Mouse (Mus musculus) forebrain, embryonic 14.5 days (tissue): ENCODE data around the gene Dnm2. TPM values are rescaled to one million over a fixed set of nuclear protein-coding genes. Genes with fewer than 3 reads are reported as not detected.
"Not testable (repeated sequence)": the region's sequence is repeated elsewhere in the genome, so short reads cannot be mapped to it uniquely, and the experiment has no call there.

Experiments
- ATAC-seq: fragments of 200-750 bp; cut with Nextera tagmentation; 2 replicates; pipeline ENCODE4 v1.8.0; 2017; ENCODE audit warnings: mild to moderate bottlenecking, moderate library complexity
- DNase-seq: peaks from one replicate; pipeline ENCODE4 v3.0.0-alpha.2; 2015; ENCODE audit warnings: low spot score
- H3K27ac ChIP-seq: fragments of 300-500 bp; sonication (generic); 2 replicates; pipeline ENCODE4 v1.5.1; 2014; ENCODE audit warnings: low read depth, mild to moderate bottlenecking, control low read depth, low read length, moderate library complexity
- H3K27me3 ChIP-seq: fragments of 300-500 bp; sonication (generic); replicated peaks from 2 replicates; pipeline ENCODE4 v1.6.1; 2014; ENCODE audit warnings: low read length, control low read depth, mixed read lengths; ENCODE audit not compliant: control insufficient read depth, insufficient read depth
- H3K36me3 ChIP-seq: fragments of 300-500 bp; sonication (generic); 2 replicates; pipeline ENCODE4 v1.6.1; 2014; ENCODE audit warnings: low read length, control low read depth; ENCODE audit not compliant: control insufficient read depth, insufficient read depth
- H3K4me1 ChIP-seq: fragments of 300-500 bp; sonication (generic); 2 replicates; pipeline ENCODE4 v1.6.1; 2014; ENCODE audit warnings: antibody characterized with exemption, low read length, control low read depth; ENCODE audit not compliant: control insufficient read depth, insufficient read depth
- H3K4me2 ChIP-seq: fragments of 300-500 bp; sonication (generic); 2 replicates; pipeline ENCODE4 v1.6.1; 2014; ENCODE audit warnings: mild to moderate bottlenecking, control low read depth, low read length
- H3K4me3 ChIP-seq: fragments of 300-500 bp; sonication (generic); 2 replicates; pipeline ENCODE4 v1.5.1; 2014; ENCODE audit warnings: low read depth, low read length, control low read depth
- H3K9ac ChIP-seq: fragments of 300-500 bp; sonication (generic); 2 replicates; pipeline ENCODE4 v1.6.1; 2014; ENCODE audit warnings: mild to moderate bottlenecking, low read length, control low read depth, moderate library complexity
- H3K9me3 ChIP-seq: fragments of 300-500 bp; sonication (generic); replicated peaks from 2 replicates; pipeline ENCODE4 v1.6.1; 2016; ENCODE audit warnings: low read length, control low read depth, mixed read lengths; ENCODE audit not compliant: control insufficient read depth
- WGBS: fragments of 180-500 bp; shearing (Covaris S2); extraction: QIAGEN DNeasy Blood & Tissue Kit; methylation state at CpG from one replicate; pipeline ENCODE4 v1.1.7; 2014; 5-methylcytosine and 5-hydroxymethylcytosine counted together
- polyA plus RNA-seq: library from polyadenylated mRNA; unstranded; fragments of >200 nt; fragmentation: Nextera tagmentation; extraction: Ambion mirVana; gene quantifications from 2 replicates; pipeline ENCODE4 v1.2.1, GENCODE M21; 2014

Gene Dnm2
- polyA plus RNA-seq, 1 experiment from 2014 or later = 54.2 TPM

DNA sequence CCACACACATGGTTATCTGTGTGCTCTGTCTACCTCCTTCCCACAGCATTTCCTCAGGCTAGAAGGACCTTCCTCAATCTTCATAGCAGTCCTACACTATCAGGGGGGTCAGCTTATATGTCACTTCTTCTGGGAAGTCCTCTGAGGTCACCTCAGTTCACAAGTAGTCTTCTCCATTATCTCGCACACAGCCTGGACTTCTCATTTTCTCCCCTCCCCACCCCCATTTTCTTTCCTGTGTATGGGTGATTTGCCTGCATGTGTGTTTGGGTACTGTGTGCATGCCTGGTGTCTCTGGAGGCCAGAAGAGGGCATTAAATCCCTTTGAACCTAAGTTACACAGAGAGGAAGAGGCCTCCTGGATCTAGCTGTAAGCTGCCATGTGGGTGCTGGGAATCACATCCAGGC is 103.2 kb downstream of the Dnm2 start:
- no peaks in the 10 kb centered on the region for H3K36me3 ChIP-seq
- DNase-seq (no peak), ATAC-seq (no peak)
- H3K27ac ChIP-seq = no peak overlapping the region
- no peak overlapping the region for H3K4me3 ChIP-seq
- H3K9me3 ChIP-seq = no peaks in the 10 kb centered on the region
- no peak overlapping the region for H3K9ac ChIP-seq
- H3K27me3 ChIP-seq = no peaks in the 10 kb centered on the region
- no peak overlapping the region for H3K4me2 ChIP-seq
- 67% methylated on average over 1 of the region's 1 CpGs for WGBS
- H3K4me1 ChIP-seq = no peaks in the 10 kb centered on the region

DNA sequence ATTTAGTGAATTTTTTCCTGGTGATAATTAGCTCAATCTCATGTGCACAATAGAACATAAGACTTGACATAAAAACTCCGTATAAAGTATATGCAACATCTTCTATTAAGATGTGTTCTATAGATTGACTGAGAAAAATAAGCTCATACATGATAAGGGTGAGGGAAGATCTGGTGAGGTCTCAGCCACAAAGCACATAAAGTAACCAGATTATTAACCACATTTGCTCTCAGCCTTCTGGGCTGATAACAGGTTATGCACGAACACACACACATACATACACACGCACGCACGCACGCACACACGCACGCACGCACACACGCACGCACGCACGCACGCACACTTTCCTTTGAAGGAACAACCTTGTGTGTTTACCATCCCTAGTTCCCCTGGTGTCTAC is 111.8 kb downstream of the Dnm2 start:
- H3K4me1 ChIP-seq = no peaks in the 10 kb centered on the region
- no peak overlapping the region for H3K27ac ChIP-seq
- ATAC-seq (no peak), DNase-seq (no peak)
- no peak overlapping the region for H3K4me2 ChIP-seq
- H3K9ac ChIP-seq = no peak overlapping the region
- no peaks in the 10 kb centered on the region for H3K9me3 ChIP-seq
- H3K27me3 ChIP-seq = no peaks in the 10 kb centered on the region
- H3K36me3 ChIP-seq = no peaks in the 10 kb centered on the region
- no peak overlapping the region for H3K4me3 ChIP-seq
- 95% methylated on average over 14 of the region's 14 CpGs for WGBS

DNA sequence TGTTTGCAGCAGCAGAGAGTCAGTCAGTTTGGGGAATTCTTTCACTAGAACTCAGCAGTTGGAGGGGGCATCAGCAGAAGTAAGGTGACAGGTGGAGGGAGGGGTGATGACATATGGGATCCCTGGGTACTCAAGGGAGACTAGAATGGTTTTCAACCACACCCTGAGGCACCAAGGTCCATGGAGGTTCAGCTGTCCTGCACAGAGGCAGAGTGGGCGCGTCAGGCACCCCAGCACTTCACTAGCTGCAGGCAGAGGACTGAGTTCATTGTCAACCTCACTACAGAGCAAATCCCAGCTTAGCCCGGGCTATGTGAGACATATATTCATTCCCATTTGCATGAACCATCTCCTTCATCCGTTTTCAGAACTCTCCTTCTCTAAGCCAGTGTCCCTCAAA is 112.3 kb downstream of the Dnm2 start:
- Histone ChIP-seq H3K9ac (no peak overlapping the region), H3K36me3 (no peaks in the 10 kb centered on the region), H3K27me3 (no peaks in the 10 kb centered on the region), H3K4me1 (no peaks in the 10 kb centered on the region), H3K9me3 (no peaks in the 10 kb centered on the region), H3K4me2 (no peak overlapping the region), H3K4me3 (no peak overlapping the region), H3K27ac (no peak overlapping the region)
- no peak for ATAC-seq
- no peak for DNase-seq
- 78% methylated on average over 4 of the region's 4 CpGs for WGBS

DNA sequence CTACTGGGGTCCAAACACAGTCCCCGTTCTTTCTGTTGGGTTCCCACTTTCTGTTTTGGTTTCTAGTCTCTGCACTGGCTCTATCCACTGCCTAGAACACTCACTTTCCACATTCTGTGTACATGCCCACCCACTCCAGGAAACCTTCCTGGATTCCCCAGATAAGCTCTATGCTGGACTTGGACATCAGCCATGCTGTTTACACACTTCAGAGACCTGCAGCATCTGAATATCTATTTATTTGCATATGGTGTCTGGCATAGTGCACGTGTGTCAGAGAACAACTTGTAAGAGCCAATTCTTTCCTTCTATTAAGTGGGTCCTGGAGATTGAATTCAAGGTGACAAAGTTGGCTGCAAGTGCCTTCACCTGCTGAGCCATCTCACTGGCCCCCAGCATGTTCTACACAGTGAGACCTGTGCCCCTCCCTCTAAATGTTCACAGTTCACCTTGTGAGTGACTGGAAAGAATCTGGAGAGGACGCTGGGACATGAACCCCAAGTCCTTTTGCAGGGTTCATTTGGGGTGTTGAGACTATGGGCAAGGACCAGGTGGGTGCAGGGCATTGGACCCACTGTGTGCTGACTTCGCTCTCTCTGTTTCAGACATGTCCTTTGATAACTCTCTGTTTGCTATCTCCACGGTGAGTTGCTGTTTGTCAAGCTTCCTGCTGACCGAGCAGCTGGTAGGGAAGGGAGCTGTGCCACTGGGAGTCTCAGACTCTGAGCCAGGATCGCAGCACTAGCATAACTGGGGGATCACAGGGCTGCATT is 115.5 kb downstream of the Dnm2 start:
- H3K4me3 ChIP-seq = no peak overlapping the region
- no peak overlapping the region for H3K9ac ChIP-seq
- DNase-seq = no peak
- no peak for ATAC-seq
- H3K9me3 ChIP-seq = no peaks in the 10 kb centered on the region
- H3K27ac ChIP-seq = no peak overlapping the region
- WGBS = 82% methylated on average over 7 of the region's 7 CpGs
- no peak overlapping the region for H3K4me2 ChIP-seq
- H3K36me3 ChIP-seq = no peaks in the 10 kb centered on the region
- H3K4me1 ChIP-seq = peaks cover 4% of the 10 kb centered on the region
- H3K27me3 ChIP-seq = no peaks in the 10 kb centered on the region

DNA sequence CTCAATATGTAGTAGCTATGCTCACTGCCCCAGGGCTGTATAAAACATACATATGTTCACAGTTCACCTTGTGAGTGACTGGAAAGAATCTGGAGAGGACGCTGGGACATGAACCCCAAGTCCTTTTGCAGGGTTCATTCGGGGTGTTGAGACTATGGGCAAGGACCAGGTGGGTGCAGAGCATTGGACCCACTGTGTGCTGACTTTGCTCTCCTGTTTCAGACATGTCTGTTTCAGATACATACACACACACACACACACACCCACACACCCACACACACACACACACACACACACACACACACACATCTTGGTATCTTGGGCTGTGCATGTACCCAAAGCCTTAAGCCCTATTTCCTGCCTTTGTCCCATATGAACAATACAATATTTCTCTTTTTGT is 117.3 kb downstream of the Dnm2 start:
- H3K9ac ChIP-seq, H3K27ac ChIP-seq, H3K4me3 ChIP-seq, H3K4me2 ChIP-seq, H3K4me1 ChIP-seq, H3K27me3 ChIP-seq, H3K9me3 ChIP-seq, H3K36me3 ChIP-seq, ATAC-seq, DNase-seq: not testable (repeated sequence)
- 82% methylated on average over 2 of the region's 2 CpGs for WGBS

DNA sequence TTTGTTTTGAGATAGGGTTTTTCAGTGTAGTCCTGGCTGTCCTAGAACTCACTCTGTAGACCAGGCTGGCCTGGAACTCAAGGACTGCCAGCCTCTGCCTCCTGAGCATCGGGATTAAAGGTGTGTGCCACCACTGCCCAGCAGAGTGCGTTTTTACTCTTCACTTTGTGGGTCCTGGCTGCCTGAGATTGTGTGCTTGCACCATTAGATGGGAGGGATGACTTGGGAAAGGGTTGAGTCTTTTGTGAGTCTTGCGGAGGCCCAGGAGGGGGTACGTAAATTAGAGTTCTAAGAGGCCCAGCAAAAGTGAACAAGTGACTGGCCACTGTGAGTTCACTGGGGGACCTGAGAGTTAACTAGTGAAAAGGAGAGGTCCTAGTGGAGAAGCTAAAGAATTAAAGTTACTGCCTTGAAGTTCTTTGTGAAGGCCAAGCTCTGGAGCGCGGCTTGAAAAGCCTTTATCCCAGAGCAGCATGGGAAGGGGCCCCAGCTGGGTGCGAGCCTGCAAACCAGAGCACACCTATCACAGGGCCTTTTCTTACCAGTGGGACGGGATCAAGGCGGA is 120.7 kb downstream of the Dnm2 start:
- H3K4me1 ChIP-seq = peaks cover 21% of the 10 kb centered on the region
- H3K4me2 ChIP-seq = peak overlapping the region; percentile 62
- peak overlapping the region; percentile 61 for H3K4me3 ChIP-seq
- no peaks in the 10 kb centered on the region for H3K27me3 ChIP-seq
- peak; percentile 47 for ATAC-seq
- H3K9ac ChIP-seq = peak overlapping the region; percentile 57
- H3K27ac ChIP-seq = peak overlapping the region; percentile 98
- H3K36me3 ChIP-seq = peaks cover 9% of the 10 kb centered on the region; the same call in 1 of the 2 replicates
- H3K9me3 ChIP-seq = no peaks in the 10 kb centered on the region
- no peak for DNase-seq
- WGBS = 2% methylated on average over 9 of the region's 9 CpGs

DNA sequence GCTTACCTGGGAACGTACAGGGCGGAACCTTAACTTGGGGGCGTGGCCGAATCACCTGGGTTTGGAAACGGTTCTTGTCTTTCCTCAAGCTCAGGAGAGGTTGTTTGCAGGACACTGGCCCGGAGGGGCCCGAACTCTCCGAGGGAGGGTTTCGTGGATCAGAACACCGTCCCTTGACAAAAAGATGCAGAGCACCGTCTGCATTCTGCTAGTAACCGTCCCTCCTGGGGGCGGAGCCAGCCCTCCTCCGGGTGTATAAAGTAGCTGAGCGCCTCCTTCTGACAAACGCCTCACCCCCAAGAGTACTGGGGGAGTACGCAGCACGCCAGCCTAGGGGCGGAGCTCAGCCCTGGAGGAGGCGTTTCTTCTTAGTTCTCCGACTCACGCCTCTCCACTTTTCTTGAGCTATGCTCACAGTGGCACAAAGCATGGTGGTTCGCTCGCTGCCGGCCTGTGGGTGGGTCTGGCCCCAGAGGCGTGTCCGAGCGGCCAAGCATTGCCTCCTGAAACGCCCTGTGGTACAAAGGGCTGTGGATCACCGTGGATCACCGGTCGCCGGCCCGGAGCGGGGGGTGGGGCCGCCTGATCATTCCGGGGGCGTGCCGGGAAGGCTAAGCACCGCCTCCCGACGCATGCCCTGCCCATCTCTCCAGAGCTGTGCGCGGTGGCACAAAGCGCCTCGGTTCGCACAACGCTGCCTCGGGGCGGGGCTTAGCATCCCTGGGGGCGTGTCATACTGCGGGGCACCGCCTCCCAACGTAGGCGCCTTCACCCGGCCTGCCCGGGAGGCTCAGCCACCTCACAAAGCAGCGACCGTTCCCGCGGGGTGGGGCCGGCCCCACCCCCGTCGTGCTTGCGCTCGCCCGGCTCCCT is 121.4 kb downstream of the Dnm2 start:
- peaks cover 21% of the 10 kb centered on the region for H3K4me1 ChIP-seq
- H3K9me3 ChIP-seq = no peaks in the 10 kb centered on the region
- WGBS = under 1% methylated on average over 55 of the region's 67 CpGs
- ATAC-seq (peak; percentile 95), DNase-seq (peak; percentile 99)
- peaks cover 14% of the 10 kb centered on the region for H3K36me3 ChIP-seq
- H3K27me3 ChIP-seq = no peaks in the 10 kb centered on the region
- H3K9ac ChIP-seq = peak overlapping the region; percentile 57
- peak overlapping the region; percentile 62 for H3K4me2 ChIP-seq
- peak overlapping the region; percentile 61 for H3K4me3 ChIP-seq
- H3K27ac ChIP-seq = peak overlapping the region; percentile 98

DNA sequence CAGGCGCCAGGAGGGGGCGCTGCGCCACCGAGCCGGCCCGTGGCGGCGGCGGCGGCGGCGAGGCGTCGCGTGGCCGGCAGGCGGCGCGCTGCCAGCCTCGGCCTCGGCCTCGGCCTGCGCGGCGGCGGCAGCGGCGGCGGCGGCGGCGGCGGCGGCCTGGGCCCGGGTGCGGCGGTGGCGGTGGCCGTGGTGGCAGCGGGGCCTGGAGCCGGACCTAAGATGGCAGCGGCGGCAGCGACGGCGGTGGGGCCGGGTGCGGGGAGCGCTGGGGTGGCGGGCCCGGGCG is 122.0 kb downstream of the Dnm2 start, which contains the start of gene Carm1:
Gene Carm1, plus strand, starts transcription at position 106 of the 286 bp plus-strand sequence.
- Histone ChIP-seq H3K4me2 (peak within 1 kb of the TSS; percentile 77), H3K27ac (peak within 1 kb of the TSS; percentile 98), H3K27me3 (no peaks in the 10 kb centered on the region), H3K36me3 (peaks cover 20% of the 10 kb centered on the region), H3K4me3 (peak within 1 kb of the TSS; percentile 61), H3K9me3 (no peaks in the 10 kb centered on the region), H3K4me1 (peaks cover 21% of the 10 kb centered on the region), H3K9ac (peak within 1 kb of the TSS; percentile 92)
- DNase-seq (no peak), ATAC-seq (no peak; the same call in 1 of the 2 replicates)
- under 1% methylated on average over 17 of the region's 52 CpGs for WGBS
